Mouse (Mus musculus): Measurements from ENCODE around the gene Fgfr2. TPM values are rescaled to one million over a fixed set of nuclear protein-coding genes. Genes with fewer than 3 reads are reported as not detected.

The Fgfr2 gene
- polyA plus RNA-seq, 1 experiment: 12.0 TPM

GRCm38 (mm10) chr7:132357841-132358237 is 765.3 kb downstream of the Fgfr2 start:
- peaks cover 13% of the 10 kb centered on the region for H3K4me1 ChIP-seq (ENCODE audit: control insufficient read depth, insufficient read depth, insufficient read length, low read length)
- H3K4me3 ChIP-seq (ENCODE audit: insufficient read depth, low read depth, low read length): no peak overlapping the region
- no peak overlapping the region for H3K27ac ChIP-seq (replicated peaks; ENCODE audit: low read depth, low read length)

GRCm38 (mm10) chr7:132356881-132357840 is 766.0 kb downstream of the Fgfr2 start:
- Histone ChIP-seq H3K4me1 (ENCODE audit: control insufficient read depth, insufficient read depth, insufficient read length, low read length) (peaks cover 13% of the 10 kb centered on the region), H3K27ac (replicated peaks; ENCODE audit: low read depth, low read length) (no peak overlapping the region), H3K4me3 (ENCODE audit: insufficient read depth, low read depth, low read length) (no peak overlapping the region)

DNA sequence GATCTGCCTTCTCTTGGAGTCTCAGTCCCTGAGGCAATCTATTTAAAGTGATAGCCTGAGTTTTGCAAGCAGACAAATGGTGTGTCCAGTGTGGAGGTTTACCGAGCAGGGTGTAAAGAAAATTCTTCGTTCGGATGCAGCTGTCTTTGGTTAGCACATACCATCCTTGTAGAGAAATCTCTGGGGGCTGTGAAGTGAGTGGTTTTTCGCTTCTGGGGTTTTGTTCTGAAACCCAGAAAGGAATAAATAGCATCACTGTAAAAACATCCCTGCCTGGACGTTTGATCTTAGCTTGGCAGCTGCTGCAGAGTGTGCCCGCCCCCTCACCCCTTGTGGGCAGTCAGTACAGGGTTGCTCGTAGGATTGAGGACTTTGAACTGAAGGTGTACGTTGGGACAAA is 767.0 kb downstream of the Fgfr2 start:
- Histone ChIP-seq H3K4me3 (ENCODE audit: insufficient read depth, low read depth, low read length) (no peak overlapping the region), H3K4me1 (ENCODE audit: control insufficient read depth, insufficient read depth, insufficient read length, low read length) (peaks cover 13% of the 10 kb centered on the region), H3K27ac (replicated peaks; ENCODE audit: low read depth, low read length) (no peak overlapping the region)

GRCm38 (mm10) chr7:132355767-132356166 is 767.4 kb downstream of the Fgfr2 start:
- H3K4me1 ChIP-seq (ENCODE audit: control insufficient read depth, insufficient read depth, insufficient read length, low read length): peaks cover 13% of the 10 kb centered on the region
- H3K27ac ChIP-seq (replicated peaks; ENCODE audit: low read depth, low read length): no peak overlapping the region
- H3K4me3 ChIP-seq (ENCODE audit: insufficient read depth, low read depth, low read length): no peak overlapping the region

- no peak overlapping the region for H3K4me3 ChIP-seq (ENCODE audit: insufficient read depth, low read depth, low read length)
- H3K27ac ChIP-seq (replicated peaks; ENCODE audit: low read depth, low read length): no peak overlapping the region
- H3K4me1 ChIP-seq (ENCODE audit: control insufficient read depth, insufficient read depth, insufficient read length, low read length): peaks cover 17% of the 10 kb centered on the region; the same call in 1 of the 2 replicates
Measured at GRCm38 (mm10) chr7:132349075-132349572, 774.0 kb downstream of the Fgfr2 start.

GRCm38 (mm10) chr7:132347273-132348045 is 775.7 kb downstream of the Fgfr2 start:
- H3K4me3 ChIP-seq (ENCODE audit: insufficient read depth, low read depth, low read length): no peak overlapping the region
- peaks cover 17% of the 10 kb centered on the region; the same call in 1 of the 2 replicates for H3K4me1 ChIP-seq (ENCODE audit: control insufficient read depth, insufficient read depth, insufficient read length, low read length)
- H3K27ac ChIP-seq (replicated peaks; ENCODE audit: low read depth, low read length): no peak overlapping the region

GRCm38 (mm10) chr7:132345526-132346070 is 777.6 kb downstream of the Fgfr2 start:
- Histone ChIP-seq H3K4me1 (ENCODE audit: control insufficient read depth, insufficient read depth, insufficient read length, low read length) (peaks cover 17% of the 10 kb centered on the region; the same call in 1 of the 2 replicates), H3K4me3 (ENCODE audit: insufficient read depth, low read depth, low read length) (no peak overlapping the region), H3K27ac (replicated peaks; ENCODE audit: low read depth, low read length) (no peak overlapping the region)

DNA sequence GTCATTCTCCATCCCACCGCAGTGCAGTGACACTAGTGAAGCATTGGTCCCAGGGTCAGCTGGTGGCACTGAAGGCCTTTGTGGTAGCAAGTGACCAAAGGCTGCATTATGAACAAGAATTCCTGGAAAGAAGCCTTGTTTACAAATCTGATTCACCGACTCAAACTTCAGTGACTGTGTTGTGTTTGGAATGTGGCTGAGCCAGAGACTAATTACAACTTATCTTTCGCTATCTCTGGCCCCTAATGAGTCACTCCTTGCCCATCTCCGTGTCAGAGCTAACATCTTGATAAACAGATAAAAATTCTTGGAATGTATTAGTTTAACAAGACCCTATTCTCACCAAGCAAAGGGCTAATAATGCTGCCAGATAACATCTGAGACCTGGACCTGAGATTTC is 778.5 kb downstream of the Fgfr2 start:
- Histone ChIP-seq H3K4me1 (ENCODE audit: control insufficient read depth, insufficient read depth, insufficient read length, low read length) (peaks cover 20% of the 10 kb centered on the region), H3K27ac (replicated peaks; ENCODE audit: low read depth, low read length) (no peak overlapping the region), H3K4me3 (ENCODE audit: insufficient read depth, low read depth, low read length) (no peak overlapping the region)

DNA sequence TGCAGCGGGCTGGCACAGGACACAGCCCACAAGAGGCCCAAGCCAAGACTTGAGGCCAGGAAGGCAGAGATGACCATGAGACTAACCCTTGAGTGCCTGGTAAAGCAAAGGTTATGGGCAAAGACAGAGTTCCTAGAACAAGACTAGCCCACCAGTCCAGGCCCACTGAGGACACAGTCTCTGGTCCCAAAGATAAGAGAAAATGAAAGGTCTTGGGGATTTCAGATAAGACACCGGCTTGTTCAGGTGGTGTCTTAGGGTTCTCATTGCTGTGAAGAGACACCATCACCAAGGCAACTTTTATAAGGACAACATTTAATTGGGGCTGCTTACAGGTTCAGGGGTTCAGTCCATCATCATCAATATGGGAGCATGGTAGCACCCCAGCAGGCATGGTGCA is 779.2 kb downstream of the Fgfr2 start:
- Histone ChIP-seq H3K27ac (replicated peaks; ENCODE audit: low read depth, low read length) (no peak overlapping the region), H3K4me1 (ENCODE audit: control insufficient read depth, insufficient read depth, insufficient read length, low read length) (peaks cover 23% of the 10 kb centered on the region)

GRCm38 (mm10) chr7:132343146-132343545 is 780.0 kb downstream of the Fgfr2 start:
- H3K27ac ChIP-seq (replicated peaks; ENCODE audit: low read depth, low read length): no peak overlapping the region
- H3K4me1 ChIP-seq (ENCODE audit: control insufficient read depth, insufficient read depth, insufficient read length, low read length): peaks cover 23% of the 10 kb centered on the region
- no peak overlapping the region for H3K4me3 ChIP-seq (ENCODE audit: insufficient read depth, low read depth, low read length)

More for the DNA sequence above, 779.2 kb downstream of the Fgfr2 start:
- no peak overlapping the region for H3K4me3 ChIP-seq (ENCODE audit: insufficient read depth, low read depth, low read length)

- Histone ChIP-seq H3K4me3 (ENCODE audit: insufficient read depth, low read depth, low read length) (no peak overlapping the region), H3K4me1 (ENCODE audit: control insufficient read depth, insufficient read depth, insufficient read length, low read length) (peaks cover 19% of the 10 kb centered on the region), H3K27ac (replicated peaks; ENCODE audit: low read depth, low read length) (peak overlapping the region; percentile 92)
Measured at GRCm38 (mm10) chr7:132339041-132339839, 783.9 kb downstream of the Fgfr2 start.

GRCm38 (mm10) chr7:132338350-132338749 is 784.8 kb downstream of the Fgfr2 start:
- H3K4me3 ChIP-seq (ENCODE audit: insufficient read depth, low read depth, low read length): no peak overlapping the region
- peak overlapping the region; percentile 92 for H3K27ac ChIP-seq (replicated peaks; ENCODE audit: low read depth, low read length)
- peaks cover 21% of the 10 kb centered on the region for H3K4me1 ChIP-seq (ENCODE audit: control insufficient read depth, insufficient read depth, insufficient read length, low read length)

DNA sequence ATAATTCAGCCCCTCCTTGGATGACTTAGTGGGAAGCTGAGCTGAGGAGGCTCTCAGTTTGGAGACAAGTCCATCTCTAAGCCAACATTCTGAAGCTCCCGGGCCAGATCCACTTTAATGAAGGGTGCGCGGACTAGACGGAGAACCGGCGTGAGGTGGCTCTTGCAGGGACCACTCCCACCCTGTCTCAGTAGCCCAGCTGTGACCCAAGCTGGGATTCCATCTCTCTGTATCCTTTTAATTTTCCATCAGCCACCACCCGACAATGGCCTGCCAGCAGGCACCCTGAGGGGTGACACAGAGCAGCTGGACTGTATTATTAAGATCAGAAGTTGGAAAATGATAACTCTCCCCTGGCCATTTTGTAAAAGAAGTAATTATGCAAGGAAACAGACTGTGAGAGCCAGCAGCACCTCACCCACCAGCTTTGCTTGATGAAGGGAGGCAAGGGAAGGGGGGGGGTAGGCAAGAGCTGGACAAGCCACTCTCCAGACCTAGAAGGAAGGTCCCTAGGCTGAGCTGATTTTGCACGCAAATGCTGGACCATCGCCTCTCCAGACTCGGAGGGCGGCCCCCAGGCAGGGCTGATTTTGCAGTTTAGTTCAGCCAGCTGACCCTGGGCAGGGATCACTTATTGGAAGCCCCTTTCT is 785.8 kb downstream of the Fgfr2 start:
- peaks cover 25% of the 10 kb centered on the region for H3K4me1 ChIP-seq (ENCODE audit: control insufficient read depth, insufficient read depth, insufficient read length, low read length)
- H3K4me3 ChIP-seq (ENCODE audit: insufficient read depth, low read depth, low read length): no peak overlapping the region
- 0 out of 2 replicates have a peak overlapping the region, but pooled peaks have one; percentile 0 for H3K27ac ChIP-seq (replicated peaks; ENCODE audit: low read depth, low read length)

DNA sequence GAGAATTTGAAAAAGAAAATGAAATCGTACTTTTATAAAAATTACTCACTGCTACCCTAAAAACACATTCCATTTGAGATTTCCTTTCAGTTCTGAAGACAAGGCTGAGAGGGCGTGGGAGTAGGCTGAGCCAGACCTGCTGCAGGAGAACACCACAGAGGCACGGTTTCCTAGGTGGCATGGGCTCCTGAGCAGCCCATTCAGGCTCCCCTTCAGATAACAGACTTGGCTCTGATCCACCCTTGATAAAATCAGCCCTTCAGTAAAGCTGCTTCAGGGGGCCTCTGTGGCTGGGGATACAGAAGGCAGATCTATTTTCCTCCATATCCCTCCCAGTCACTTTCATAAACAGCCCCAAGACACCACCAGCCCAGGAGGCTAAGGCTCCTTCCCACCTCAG is 786.4 kb downstream of the Fgfr2 start:
- peaks cover 29% of the 10 kb centered on the region for H3K4me1 ChIP-seq (ENCODE audit: control insufficient read depth, insufficient read depth, insufficient read length, low read length)
- H3K4me3 ChIP-seq (ENCODE audit: insufficient read depth, low read depth, low read length): no peak overlapping the region
- no peak overlapping the region for H3K27ac ChIP-seq (replicated peaks; ENCODE audit: low read depth, low read length)
